Mouse (Mus musculus) lung, postnatal 0 days (tissue): Measurements from ENCODE around the gene Gm29609.

Experiments
- CTCF ChIP-seq: IDR thresholded peaks from 2 replicates; pipeline ENCODE4 v1.5.1; 2016; ENCODE audit warnings: antibody characterized with exemption, mild to moderate bottlenecking
- EP300 ChIP-seq: IDR thresholded peaks from 2 replicates; pipeline ENCODE4 v1.6.1; 2016; ENCODE audit warnings: antibody characterized with exemption, mild to moderate bottlenecking, control low read depth

GRCm38 (mm10) chr5:31126050-31126449, 53.7 kb downstream of the Gm29609 start:
- TF ChIP-seq CTCF (no peak), EP300 (no peak)
